Mouse (Mus musculus) cerebellum, adult 11 months (tissue): ENCODE results near the gene Creb1.

Source experiments
- DNase-seq: peaks from one replicate; pipeline ENCODE4 v3.0.0; 2022

Gene Creb1

DNA sequence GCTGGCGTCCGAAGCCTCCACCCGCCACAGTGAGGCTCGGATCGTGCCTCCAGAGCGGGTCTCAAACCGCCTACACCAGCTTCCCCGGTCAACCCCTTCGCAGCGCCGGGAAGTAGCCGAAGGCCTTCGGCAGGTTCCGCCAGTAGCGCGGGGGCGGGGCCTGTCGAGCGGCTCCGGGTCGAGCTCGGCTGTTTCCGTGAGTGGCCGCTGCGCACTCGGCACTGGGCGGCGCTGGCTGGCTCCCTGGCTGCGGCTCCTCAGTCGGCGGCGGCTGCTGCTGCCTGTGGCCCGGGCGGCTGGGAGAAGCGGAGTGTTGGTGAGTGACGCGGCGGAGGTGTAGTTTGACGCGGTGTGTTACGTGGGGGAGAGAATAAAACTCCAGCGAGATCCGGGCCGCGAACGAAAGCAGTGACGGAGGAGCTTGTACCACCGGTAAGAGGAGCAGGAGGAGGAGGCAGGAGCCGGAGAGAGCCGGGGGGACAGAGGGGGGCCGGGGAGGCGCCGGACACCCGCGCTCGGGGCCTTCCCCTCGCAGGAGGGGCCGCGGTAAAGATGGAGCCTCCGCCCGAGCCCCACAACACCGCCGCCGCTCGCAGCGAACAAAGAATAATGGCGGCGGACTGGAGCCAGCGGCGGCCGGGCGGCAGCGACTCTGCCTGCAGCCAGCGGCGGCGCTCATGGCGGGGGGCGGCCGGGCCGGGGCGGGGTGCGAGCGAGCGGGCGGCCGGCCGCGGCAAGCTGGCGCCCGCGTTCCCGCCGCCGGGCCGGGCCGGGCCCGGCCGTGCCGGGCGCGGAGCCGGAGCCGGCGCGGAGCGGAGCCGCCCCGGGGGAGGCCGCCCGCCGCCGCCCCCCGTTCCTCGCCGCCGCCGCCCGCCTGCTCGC, at the start of gene Creb1:
Creb1 (plus strand) TSS at position 57 of the 882 bp plus-strand sequence.
- peak; percentile 98 for DNase-seq

DNA sequence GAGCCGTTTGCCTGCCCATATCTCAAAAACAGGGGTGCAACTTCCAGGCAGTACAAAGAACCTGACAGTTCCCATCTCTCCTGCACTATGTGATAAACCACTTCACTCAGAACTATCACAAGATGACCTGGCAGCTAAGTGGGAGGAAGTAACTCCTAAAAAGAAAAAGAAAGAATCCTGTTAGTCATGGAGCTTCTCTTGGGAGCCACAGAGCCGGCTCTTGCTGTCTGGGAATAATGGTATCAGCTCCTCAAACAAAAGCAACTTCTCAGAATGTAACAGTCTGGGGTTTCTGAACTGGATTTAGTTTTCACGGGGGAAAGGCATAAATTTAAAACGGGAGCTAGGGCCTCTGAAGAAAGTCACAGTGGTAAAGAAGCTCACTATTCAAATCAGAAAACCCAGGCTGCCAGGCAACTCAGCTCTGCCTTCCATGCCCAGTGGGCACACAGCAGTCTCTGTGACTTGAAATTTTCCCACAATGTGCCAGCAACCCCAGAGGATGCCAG, 43.9 kb upstream of the Creb1 start:
- DNase-seq: no peak

DNA sequence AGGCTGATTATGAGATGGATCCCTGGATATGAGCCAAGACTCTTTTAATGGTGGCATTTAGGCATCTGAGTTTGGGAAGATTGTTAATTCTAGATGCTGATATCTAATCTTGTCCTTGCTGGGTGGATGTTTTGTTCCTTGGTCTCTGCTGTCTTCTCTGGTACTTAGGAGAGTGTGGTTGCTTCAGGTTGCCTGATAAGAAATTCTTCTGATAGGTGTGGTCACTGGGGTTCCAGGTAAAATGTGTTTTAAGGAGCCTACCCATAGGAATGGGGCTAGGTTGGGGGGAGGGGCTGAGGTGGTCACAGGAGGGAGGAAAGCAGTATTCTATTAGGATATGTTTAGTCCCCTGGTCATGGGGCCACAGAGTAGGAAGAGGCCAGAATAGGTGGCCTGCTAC, 35.6 kb upstream of the Creb1 start:
- DNase-seq: no peak

DNA sequence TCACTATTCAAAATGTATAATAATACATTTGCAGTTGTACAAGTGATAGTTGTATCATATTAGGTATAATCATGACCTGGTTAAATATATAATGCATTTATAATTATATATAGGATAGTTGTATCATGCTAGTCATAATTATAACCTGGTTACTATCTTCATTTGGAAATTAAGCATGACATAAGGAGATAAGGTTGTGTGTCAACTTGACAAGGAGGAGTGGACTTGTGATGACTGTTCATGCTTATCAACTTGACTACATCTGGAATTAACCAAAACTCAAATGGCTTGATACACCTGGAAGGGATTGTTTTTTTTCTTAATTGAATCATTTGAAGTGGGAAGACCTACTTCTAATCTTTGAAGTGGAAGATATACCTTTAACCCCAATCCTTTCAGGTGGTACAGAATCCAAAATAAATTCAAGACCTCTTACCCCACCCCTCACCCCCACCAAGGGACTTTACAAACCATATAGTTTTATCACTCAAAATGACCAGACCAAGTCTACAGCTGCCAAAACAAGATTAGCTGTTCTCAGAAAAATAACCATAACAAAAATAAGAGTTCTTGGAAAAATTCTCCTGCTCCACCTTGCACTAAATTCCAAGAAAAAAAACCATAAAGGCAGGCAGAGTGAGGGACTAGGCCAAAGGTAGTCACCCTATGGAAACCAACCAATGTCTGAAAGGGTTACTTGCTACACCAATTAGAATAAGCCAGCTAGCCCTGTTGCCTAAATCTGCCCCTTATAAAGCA, 30.9 kb upstream of the Creb1 start:
- no peak for DNase-seq

DNA sequence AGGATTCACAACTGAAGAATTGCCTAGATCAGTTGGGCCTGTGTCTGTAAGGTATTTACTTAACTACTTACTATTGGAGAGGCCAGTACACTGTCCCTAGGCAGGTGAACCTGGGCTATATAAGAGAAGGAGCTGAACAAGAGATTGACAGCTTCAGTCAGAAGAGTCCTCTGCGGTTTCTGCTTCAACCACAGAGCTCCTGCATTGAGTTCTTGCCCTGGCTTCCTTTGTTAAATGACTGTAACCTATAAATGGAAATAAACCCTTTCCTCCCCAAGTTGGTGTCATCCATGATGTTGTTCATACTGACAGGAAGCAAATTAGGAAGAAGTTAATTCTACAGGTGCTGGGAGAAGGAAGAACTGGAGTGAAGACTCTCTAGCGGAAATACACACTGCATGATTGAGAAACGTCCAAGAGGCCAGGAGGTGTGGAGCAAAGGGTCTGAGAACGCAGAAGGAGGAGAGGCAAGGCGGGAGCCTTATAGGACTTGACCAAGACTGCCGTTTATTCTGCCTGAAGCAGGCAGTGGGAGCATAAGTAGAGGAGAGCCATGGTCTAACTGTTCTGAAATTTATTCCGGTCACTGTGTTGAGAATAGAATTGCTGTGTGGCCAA, 23.9 kb upstream of the Creb1 start:
- no peak for DNase-seq

DNA sequence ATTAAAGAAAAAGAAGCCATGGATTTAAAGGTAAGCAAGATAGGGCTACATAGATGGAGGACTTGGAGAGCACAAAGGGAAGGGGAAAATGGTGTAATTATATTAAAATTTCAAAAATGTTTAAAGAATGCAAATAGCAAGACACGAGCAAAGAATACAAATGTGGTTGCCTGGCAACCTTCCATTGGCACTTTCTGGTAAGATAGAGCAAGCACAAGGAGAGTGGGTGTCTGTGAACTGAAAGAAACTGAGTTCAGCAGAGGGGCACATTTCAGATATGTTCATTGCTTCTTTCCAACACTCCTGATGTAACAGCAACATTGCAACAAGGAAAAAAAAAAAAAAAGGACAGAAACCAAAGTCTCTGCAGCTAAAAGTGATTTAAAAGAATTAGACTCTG, 22.8 kb upstream of the Creb1 start:
- no peak for DNase-seq

DNA sequence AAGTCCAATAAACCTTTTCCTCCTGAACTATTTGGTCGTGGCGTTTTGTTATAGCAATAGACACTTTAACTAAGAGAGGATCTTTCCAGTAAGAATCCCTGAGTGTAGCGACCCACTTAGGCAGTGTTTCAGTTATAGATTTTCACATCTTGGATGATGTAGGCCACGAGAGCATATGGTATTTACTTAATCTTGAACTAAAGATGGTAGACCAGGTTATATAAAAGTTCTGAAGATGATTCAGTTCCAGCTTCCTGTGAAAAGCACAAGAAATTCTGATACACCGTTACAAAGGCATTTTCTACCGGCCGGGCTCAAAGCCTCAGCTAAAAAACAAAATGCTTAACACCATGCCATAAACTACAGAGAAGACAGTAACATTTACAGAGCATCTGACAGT, 18.3 kb upstream of the Creb1 start:
- no peak for DNase-seq

- DNase-seq: no peak
Observed at GRCm38 (mm10) chr1:64516593-64516992, 15.9 kb upstream of the Creb1 start.

DNA sequence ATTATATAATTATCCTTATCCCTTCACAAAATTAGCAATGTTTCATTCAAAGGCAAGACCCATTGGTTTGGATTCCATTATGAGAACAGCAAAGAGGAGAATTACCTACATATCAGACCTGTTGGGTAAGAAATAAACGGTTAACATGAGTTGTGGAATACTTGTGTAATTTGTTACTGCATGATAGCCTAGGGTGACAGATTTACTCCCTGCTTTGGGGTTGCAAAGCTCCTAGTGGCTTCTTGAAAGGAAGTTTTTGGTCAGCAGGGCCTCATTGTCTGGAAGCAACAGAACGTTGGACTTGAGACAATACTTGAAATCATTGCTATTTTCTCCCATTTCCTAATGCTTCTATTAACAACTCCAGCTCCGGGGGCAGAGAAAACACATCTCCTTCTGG, 14.0 kb upstream of the Creb1 start:
- DNase-seq: no peak

DNA sequence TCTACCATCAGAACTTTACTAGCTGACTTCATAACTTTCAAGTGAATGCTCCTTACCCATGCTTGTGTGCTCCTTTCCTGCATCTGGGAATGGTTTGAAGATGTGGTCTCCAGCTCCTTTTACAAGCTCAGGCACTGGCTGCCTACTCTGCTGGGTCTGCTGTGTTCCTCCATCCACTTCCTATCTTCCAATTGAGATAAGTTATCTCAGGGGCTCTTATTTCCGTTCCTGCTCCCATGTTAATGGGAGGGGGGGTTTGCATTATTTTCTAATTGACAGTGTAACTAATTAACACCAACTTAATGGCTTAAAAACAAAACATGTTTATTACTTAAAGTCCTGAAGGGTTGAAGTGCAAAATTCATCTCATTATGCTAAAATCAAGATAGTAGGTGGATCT, 13.1 kb upstream of the Creb1 start:
- no peak for DNase-seq

DNA sequence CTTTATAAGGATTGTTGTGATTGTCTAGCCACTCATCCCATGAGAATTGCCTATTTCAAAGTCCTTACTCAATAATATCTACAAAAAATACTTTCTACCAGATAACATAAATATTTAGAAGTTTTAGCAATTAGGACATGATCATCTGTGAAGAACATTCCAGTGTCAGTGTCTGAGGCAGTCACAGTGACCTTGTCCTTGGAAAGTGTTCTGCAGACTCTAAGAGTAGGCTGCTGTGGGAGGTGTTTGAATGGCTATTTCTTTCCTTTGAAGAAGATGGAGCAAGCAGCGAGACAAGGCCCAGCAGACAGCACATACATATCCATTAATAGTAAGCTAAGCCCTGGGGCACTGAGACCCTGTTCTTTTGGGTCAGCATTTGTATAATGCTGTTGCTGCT, 12.5 kb upstream of the Creb1 start:
- no peak for DNase-seq

- no peak for DNase-seq
Observed at GRCm38 (mm10) chr1:64521734-64522133, 10.7 kb upstream of the Creb1 start.

DNA sequence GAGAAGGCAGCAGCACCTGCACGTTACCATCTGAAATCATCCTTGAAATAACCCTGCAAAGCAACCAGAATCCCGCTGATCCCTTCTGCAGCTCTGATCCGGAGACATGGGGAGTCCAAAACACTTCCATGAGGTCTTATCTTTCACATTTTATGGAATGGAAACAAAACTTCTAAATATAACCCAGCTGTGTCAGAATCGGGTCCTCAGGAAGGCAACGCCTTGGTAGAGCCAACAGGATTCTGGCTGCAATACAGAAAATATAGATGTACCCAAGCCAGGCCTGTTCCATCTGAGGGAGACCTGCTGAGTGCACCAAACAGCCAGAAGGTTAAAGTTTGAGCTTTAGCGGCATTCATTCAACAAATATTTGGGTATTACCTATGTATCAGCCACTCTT, 9.8 kb upstream of the Creb1 start:
- DNase-seq: no peak

DNA sequence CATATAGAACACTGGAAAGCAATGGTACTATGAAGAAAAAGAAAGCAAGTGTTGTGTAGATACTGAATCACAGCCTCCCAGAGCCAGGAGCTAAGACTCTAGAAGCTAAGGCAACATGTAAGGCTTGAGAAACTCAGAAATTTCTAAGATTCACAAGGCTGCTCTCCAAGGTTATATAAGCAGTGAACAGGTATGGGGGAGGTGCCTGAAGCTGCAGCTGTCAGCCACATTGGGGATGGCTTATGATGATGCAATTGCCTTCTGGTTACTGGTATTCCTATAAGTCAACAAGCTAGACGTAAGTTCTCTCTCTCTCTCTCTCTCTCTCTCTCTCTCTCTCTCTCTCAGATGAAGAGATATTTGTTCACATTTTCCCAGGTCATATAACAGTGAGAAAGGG, 9.3 kb upstream of the Creb1 start:
- DNase-seq: no peak

GRCm38 (mm10) chr1:64524661-64525060, 7.8 kb upstream of the Creb1 start:
- DNase-seq: no peak

GRCm38 (mm10) chr1:64527626-64528025, 4.8 kb upstream of the Creb1 start:
- no peak for DNase-seq

DNA sequence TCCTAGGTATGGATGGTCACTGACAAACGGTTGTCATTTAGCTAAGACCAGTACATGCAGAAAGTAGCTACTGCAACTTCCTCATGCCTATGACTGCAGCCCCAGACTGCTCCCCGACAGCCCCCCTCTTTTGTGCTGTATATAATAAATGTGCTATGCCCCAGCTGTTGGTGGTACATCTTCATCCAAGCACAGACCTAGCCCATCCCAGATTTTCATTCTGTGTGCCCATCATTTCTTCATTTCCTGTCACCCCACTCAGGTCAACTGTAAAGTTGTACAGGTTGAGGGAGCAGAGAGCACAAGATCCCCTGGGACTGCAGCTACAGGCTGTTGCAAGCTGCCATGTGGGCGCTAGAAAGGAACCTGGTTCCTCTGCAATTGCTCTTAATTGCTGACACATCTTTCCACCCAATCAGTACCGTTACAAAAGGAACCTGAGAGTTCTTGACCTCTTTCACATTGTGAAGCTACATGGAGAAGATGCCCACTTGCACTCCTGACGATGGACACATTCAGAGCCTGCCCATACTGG, 2.6 kb upstream of the Creb1 start:
- DNase-seq: no peak

DNA sequence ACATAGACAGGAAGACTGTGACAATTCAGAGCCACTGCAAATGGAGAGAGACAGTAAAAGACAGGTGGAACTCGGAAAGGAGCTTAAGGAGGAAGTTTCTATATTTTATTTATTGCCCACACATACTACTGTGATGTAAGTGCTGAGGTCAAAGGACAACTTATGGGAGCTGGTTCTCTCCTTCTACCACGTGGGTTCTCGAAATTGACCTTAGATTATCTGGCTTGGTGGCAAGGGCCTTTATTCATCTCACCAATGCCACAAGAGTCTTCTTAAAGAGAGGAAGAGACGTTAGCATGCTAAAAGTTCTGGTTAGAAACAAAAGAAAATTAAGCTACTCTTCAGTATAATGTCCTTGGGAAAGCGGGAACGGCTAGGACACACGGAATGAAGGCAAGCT, 897 bp upstream of the Creb1 start:
- no peak for DNase-seq

DNA sequence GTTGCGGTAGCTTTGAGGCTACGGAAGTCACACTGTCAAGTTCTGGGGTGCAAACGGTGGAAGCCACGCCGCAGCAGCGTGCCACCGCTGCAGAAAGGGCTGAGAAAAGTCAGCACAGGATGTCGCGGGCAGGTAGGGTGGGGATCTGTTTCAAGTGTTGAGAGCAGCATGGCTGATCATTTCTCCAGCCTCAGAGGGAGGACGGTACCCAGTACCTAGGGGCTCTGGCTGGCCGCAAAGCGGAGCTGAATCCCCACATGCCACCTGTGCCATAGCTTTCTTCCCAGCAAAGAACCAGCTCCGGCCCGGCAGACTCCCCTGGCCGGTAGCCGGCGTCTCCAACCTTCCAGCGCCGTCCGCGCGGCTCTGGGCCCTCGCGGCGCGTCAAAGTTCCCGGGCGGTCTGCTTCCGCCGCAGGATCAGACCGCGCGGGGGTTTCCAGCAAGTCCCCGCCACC, 350 bp upstream of the Creb1 start:
- DNase-seq: no peak

GRCm38 (mm10) chr1:64533471-64534443, 1.3 kb downstream of the Creb1 start:
- DNase-seq: peak; percentile 49

DNA sequence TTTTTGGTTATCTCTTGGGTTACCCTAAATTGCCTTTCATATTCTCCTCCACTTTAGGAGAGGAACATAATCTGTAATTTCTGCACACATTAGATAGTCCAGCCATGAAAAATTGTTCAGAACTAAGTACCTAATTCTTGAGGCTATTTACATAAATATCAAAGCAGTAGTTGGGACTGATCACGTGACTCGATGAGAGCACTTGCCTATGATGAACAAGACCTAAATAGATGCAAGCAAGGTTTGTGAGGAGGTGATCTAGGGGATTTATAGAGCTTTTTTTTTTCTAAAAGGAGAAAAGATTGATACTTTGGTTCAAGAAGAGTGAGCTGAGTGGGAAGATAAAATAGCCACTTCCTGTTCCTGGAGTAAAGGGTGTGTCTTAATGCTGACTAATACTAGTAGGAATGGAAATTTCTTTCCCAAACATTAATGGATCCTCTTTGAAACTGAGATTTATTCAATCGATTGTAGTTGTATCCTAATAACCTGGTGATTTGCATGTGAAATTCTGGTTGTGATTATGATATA, 6.5 kb downstream of the Creb1 start:
- no peak for DNase-seq

DNA sequence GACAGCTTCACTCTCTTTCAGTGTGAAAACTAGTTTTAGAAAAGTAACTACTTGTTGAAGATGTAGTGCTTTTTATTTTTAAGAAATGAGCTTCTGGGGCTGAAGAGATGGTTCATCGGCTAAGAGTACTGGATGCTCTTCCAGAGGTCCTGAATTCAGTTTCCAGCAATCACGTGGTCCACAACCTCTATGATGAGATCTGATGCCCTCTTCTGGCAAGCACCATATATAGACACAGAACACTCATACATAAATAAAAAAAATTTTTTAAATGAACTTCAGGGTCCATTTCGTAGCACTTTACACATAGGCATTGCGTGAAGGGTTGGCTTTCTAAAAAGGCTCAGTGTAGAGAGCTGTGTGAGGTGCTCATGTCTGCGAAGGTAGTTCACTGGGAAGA, 11.3 kb downstream of the Creb1 start:
- no peak for DNase-seq
